ENCODE assay signal across 33 mouse cellular contexts in the genomic region with DNA sequence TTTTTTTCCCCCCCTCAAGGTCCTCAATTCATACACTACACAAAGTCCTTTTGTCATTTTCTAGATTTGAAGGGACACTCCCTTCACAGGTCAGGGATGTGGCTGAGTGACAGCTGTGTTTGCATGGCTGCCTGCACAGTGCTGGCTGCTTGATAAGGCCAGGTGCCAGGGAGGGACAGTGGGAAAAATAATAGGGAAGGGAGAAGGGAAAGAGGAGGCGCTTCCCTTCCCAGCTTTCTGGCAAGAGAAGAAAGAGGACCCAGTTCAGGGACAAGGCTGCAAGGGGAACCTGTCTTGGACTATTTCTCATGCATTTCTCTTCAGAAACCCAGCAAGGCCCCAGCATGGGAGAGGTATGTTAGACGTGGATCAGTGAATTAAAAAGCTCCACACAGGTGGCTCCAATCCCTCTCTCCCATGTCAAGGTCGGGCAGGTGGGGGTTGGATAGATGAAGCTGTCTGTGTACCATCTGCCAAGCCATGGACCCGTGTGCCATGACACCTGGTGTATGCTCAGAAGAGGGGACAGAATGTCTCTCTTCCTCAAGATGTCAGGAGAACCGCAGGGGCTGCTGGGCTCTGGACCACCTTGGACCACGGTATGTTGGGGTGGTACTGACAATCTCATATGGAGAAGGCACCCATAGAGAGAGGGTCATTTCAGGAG. TPM values are rescaled to one million over a fixed set of nuclear protein-coding genes. Genes with fewer than 3 reads are reported as not detected.
DNase-seq lines count a peak whose midpoint lies in the region; ATAC-seq and TF ChIP-seq lines count a peak whose summit lies in the region.
"Had no signal": no experiment of that assay in that cellular context is flagged by ENCODE, and none has a peak within 500 bp of the region (broad histone marks: within the 10 kb centered on the region; RNA-seq: fewer than 3 reads in every experiment).

No protein-coding gene starts in this region.

- TF ChIP-seq EP300 in liver, postnatal 0 days (IDR thresholded peaks at IDR 0.05; ENCODE audit: low read depth) = no peak

- ATAC-seq in hindbrain, embryonic 16.5 days = peak; percentile 48; the same call in 1 of the 2 replicates
- no peak for ATAC-seq in liver, postnatal 0 days
- ATAC-seq: activated CD4-positive, CD25-positive, alpha-beta regulatory T cell, adult 4 months; intestine, embryonic 16.5 days; midbrain, embryonic 15.5 days had no signal

- no peaks in the 10 kb centered on the region for H3K36me3 ChIP-seq in hindbrain, embryonic 16.5 days (ENCODE audit: control insufficient read depth, insufficient read depth, low read length)
- peaks cover 10% of the 10 kb centered on the region for H3K36me3 ChIP-seq in hindbrain, embryonic 10.5 days
- H3K36me3 ChIP-seq in liver, postnatal 0 days (replicated peaks; ENCODE audit: insufficient read depth, low read length) = no peaks in the 10 kb centered on the region
- H3K36me3 ChIP-seq: embryonic facial prominence, embryonic 13.5 days; midbrain, embryonic 15.5 days; neural tube, embryonic 15.5 days; stomach, embryonic 15.5 days had no signal

- H3K27me3 ChIP-seq in hindbrain, embryonic 16.5 days (replicated peaks; ENCODE audit: control insufficient read depth, insufficient read depth, low read length) = no peaks in the 10 kb centered on the region
- H3K27me3 ChIP-seq in hindbrain, embryonic 10.5 days (ENCODE audit: insufficient read depth, poor library complexity, severe bottlenecking) = no peaks in the 10 kb centered on the region
- H3K27me3 ChIP-seq in liver, postnatal 0 days (ENCODE audit: insufficient read depth, low read length) = no peaks in the 10 kb centered on the region
- H3K27me3 ChIP-seq: midbrain, embryonic 15.5 days; neural tube, embryonic 15.5 days; stomach, embryonic 15.5 days had no signal

- no peak for TF ChIP-seq CTCF in liver, postnatal 0 days (IDR thresholded peaks at IDR 0.05; ENCODE audit: low read depth)

- H3K4me1 ChIP-seq in hindbrain, embryonic 16.5 days (ENCODE audit: control insufficient read depth, insufficient read depth, low read depth, low read length) = no peaks in the 10 kb centered on the region; the same call in 1 of the 2 replicates
- peaks cover 21% of the 10 kb centered on the region for H3K4me1 ChIP-seq in hindbrain, embryonic 10.5 days (replicated peaks)
- H3K4me1 ChIP-seq in liver, postnatal 0 days (ENCODE audit: insufficient read depth) = no peaks in the 10 kb centered on the region
- H3K4me1 ChIP-seq: embryonic facial prominence, embryonic 13.5 days; stomach, embryonic 15.5 days had no signal

- no peak overlapping the region for H3K27ac ChIP-seq in hindbrain, embryonic 16.5 days (ENCODE audit: low read depth, low read length)
- no peak overlapping the region; the same call in 1 of the 2 replicates for H3K27ac ChIP-seq in hindbrain, embryonic 10.5 days
- no peak overlapping the region for H3K27ac ChIP-seq in liver, postnatal 0 days (ENCODE audit: low read depth)
- H3K27ac ChIP-seq: embryonic facial prominence, embryonic 13.5 days; liver, embryonic 14.5 days; midbrain, embryonic 15.5 days; neural tube, embryonic 15.5 days; stomach, embryonic 15.5 days had no signal

- no peaks in the 10 kb centered on the region for H3K9me3 ChIP-seq in hindbrain, embryonic 16.5 days (ENCODE audit: control insufficient read depth, low read length)
- H3K9me3 ChIP-seq in hindbrain, embryonic 10.5 days = no peaks in the 10 kb centered on the region; the same call in 1 of the 2 replicates
- H3K9me3 ChIP-seq in liver, postnatal 0 days (ENCODE audit: low read length) = no peaks in the 10 kb centered on the region
- H3K9me3 ChIP-seq: embryonic facial prominence, embryonic 13.5 days; forebrain, embryonic 10.5 days; midbrain, embryonic 10.5 days; midbrain, embryonic 15.5 days; neural tube, embryonic 15.5 days; stomach, embryonic 15.5 days had no signal

- no peak overlapping the region for H3K4me3 ChIP-seq in hindbrain, embryonic 16.5 days (ENCODE audit: low read length)
- no peak overlapping the region for H3K4me3 ChIP-seq in hindbrain, embryonic 10.5 days
- H3K4me3 ChIP-seq in liver, postnatal 0 days (ENCODE audit: low read depth, low read length) = no peak overlapping the region
- H3K4me3 ChIP-seq: embryonic facial prominence, embryonic 13.5 days; forebrain, embryonic 10.5 days; midbrain, embryonic 10.5 days; midbrain, embryonic 15.5 days; neural tube, embryonic 15.5 days; stomach, embryonic 15.5 days had no signal

- WGBS in hindbrain, embryonic 16.5 days = 73% methylated on average over 6 of the region's 6 CpGs
- WGBS in hindbrain, embryonic 10.5 days = 76% methylated on average over 6 of the region's 6 CpGs
- WGBS in liver, postnatal 0 days (ENCODE audit: insufficient replicate concordance) = 51% methylated on average over 6 of the region's 6 CpGs

- no peak overlapping the region for H3K9ac ChIP-seq in hindbrain, embryonic 16.5 days (ENCODE audit: low read depth, low read length)
- H3K9ac ChIP-seq in liver, postnatal 0 days (replicated peaks) = no peak overlapping the region
- H3K9ac ChIP-seq: embryonic facial prominence, embryonic 13.5 days; liver, embryonic 14.5 days; lung, embryonic 14.5 days; midbrain, embryonic 15.5 days; neural tube, embryonic 15.5 days; stomach, embryonic 15.5 days had no signal

- H3K4me2 ChIP-seq in hindbrain, embryonic 16.5 days (ENCODE audit: low read length) = no peak overlapping the region
- H3K4me2 ChIP-seq in liver, postnatal 0 days (ENCODE audit: low read depth, low read length) = no peak overlapping the region
- H3K4me2 ChIP-seq: embryonic facial prominence, embryonic 13.5 days; lung, embryonic 14.5 days; midbrain, embryonic 15.5 days; neural tube, embryonic 15.5 days; stomach, embryonic 15.5 days had no signal

- peak; percentile 37 to 78 for DNase-seq in adrenal gland, adult (ENCODE audit: inconsistent age in 2 of 2, low spot score in 1 of 2)
- DNase-seq in adrenal gland, adult 18-20 months (ENCODE audit: low spot score in 2 of 2) = no peak
- DNase-seq in cerebellum, postnatal 14 days = peak; percentile 56 to 82
- DNase-seq in cerebellum, adult 8-10 months = no peak
- DNase-seq in hindbrain, embryonic 10.5 days (ENCODE audit: low spot score) = no peak
- no peak for DNase-seq in liver, postnatal 0 days
- DNase-seq: cerebellum, adult 11-12 months; gastrocnemius, postnatal 14 days; heart, postnatal 14 days; kidney, adult 9 months; kidney, postnatal 10 days; layer of hippocampus, postnatal 36 days; liver; lung, embryonic 14.5 days; right cerebral cortex, postnatal 25 days had no signal

RNA-seq across cellular contexts. Expression of a gene that starts 59.4 kb away (rescaled TPM):
- total RNA-seq in adrenal gland, adult 18-20 months (2021) = not detected
- 0.36 and 0.69 TPM in 2 replicates for polyA plus RNA-seq in hindbrain, embryonic 16.5 days (2015; fragmentation: Nextera tagmentation; extraction: Ambion mirVana)
- polyA plus RNA-seq in hindbrain, embryonic 10.5 days (2016; fragmentation: Nextera tagmentation; extraction: Ambion mirVana) = 5.0 and 6.1 TPM in 2 replicates
- not detected in 2 replicates for polyA plus RNA-seq in liver, postnatal 0 days (2015; fragmentation: Nextera tagmentation; extraction: Ambion mirVana)
- total RNA-seq: CH12.LX; common myeloid progenitor, adult 5-6 weeks; gastrocnemius, postnatal 14 days; granulocyte monocyte progenitor cell, adult 5-6 weeks; heart, postnatal 14 days; layer of hippocampus, postnatal 36 days; megakaryocyte progenitor cell, adult 5-6 weeks had no signal
- polyA plus RNA-seq: activated CD4-positive, CD25-positive, alpha-beta regulatory T cell, adult 4 months; embryonic facial prominence, embryonic 13.5 days; heart, embryonic 14.5 days; intestine, embryonic 16.5 days; large intestine, adult 2 months; limb, embryonic 11.5 days; liver, embryonic 14.5 days; lung, embryonic 14.5 days; urinary bladder, adult 2 months had no signal

Comparison
In these comparisons a context has a peak if more than half of its experiments do, and no peak if none do; other contexts are left out.
1. DNase-seq: peak in adrenal gland, adult (2 of 2) and cerebellum, postnatal 14 days (2 of 2); none in adrenal gland, adult 18-20 months (0 of 2), cerebellum, adult 8-10 months (single experiment), hindbrain, embryonic 10.5 days (single experiment) and liver, postnatal 0 days (single experiment).